Mouse (Mus musculus) layer of hippocampus, postnatal 36 days (tissue): ENCODE measurements around the gene Adar. TPM values are rescaled to one million over a fixed set of nuclear protein-coding genes. Genes with fewer than 3 reads are reported as not detected.

Experiments
- DNase-seq, 2 experiments: peaks; one replicate each; pipeline ENCODE4 v3.0.0; 2022
- total RNA-seq, 2 experiments: library from RNA; stranded (reverse); gene quantifications; 2 replicates each; pipeline ENCODE4 v1.2.3; 2021

Adar gene
- 100 to 1,000 TPM; 119 to 122 TPM for total RNA-seq

DNA sequence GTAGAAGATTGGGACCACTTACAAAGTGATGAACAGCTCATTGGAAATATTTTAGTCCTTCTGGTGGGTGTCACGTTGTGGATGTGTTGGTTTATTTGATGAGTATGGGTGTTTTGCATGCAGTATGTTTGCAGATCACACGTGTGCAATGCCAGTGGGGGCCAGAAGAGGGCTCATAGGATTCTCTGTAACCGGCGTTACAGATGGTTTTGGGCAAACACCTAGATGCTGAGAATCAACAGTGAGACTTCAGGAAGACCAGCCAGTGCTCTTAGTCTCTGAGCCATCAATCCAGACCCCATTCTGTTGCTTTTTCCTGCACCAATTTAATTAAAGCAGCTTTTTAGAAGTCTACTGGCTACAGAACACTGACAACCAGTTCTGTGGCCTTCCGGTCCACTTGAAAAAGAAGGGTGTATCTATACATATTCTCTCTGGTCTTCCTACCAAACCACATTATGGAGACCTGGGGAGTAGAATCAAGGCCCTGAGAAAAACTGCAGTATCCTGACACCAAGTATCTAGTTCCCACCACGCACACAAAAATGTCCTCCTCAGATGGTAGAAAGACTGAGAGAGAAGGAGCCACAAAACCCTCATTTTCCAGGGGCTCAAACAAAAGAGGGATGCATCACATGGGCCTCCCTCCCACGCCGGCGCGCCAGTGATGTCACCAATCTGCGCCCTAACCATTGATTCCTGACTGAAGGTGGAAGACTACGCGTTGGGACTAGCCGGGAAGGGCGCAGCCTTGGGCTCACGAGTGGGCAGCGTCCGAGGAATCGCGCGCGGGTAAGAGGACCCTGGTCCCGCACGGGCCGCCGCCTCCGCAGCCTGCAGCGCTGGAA, at the start of gene Adar:
Gene Adar (plus strand): TSS at position 664 of the 848 bp plus-strand sequence.
- DNase-seq: peak; percentile 90 to 91

DNA sequence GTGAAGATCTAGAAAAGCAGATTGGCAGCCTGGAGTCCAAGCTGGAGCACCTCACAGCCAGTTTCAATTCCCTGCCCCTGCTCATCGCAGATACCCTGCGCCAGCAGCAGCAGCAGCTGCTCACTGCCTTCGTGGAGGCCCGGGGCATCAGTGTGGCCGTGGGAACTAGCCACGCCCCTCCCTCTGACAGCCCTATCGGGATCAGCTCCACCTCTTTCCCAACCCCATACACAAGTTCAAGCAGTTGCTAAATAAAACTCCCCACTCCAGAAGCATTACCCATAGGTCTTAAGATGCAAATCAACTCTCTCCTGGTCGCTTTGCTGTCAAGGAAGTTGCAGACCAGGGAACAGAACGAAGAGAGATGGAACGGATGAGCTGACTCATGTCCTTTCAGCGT, 47.7 kb upstream of the Adar start:
- no peak for DNase-seq

DNA sequence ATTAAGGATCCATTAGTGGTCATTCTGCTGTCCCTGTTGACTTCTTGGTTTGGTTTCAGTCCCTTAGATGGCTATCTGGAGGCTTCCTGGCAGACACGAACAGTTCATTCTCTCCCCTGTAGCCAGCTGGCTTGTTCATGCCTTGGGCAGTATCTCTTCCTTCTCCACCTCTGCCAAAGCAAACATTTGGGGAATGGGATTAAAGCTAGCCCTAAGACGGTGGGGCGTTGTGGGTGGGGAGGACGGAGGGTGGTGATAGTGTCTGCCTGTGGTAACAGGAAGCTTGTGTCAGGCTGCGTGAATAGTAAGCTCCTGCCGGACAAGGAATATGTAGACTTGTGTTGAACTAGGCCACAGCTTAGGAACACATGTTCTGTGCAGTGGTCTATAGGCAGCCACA, 43.5 kb upstream of the Adar start:
- no peak for DNase-seq

DNA sequence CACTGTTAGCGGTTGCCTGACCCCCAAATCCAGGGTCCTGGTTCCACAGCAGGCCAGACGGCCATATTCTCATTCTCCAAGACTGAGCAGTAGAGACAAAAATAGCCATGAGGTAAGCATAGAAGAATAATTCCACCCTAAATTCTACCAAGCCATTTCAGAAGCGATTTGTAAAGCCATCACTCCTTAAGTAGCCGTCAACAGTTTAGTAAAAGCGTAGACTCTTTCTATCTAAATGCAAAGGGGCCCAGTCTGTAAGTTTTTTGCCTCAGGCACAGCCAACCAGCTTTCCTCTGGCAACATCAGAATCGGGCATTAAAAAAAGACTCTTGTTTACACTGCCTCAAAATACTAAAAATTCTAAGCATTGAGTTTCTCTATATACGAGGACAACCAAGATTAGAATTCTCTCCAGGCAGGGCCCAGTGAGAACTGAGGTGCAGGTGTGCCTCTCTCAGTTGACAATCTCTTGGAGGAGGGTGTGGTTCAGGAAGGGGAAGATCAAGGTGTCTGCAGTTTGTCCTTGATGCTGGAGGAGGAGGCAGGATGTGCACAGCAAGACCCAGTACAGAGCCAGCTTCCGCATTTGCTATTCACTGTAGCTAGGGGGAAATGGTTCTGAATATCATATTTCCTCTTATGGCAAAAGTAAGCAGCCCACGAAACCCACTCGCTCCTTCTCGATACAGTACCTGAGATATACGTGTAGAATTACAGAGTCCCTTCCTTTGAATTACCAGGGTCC, 42.1 kb upstream of the Adar start:
- DNase-seq: no peak

DNA sequence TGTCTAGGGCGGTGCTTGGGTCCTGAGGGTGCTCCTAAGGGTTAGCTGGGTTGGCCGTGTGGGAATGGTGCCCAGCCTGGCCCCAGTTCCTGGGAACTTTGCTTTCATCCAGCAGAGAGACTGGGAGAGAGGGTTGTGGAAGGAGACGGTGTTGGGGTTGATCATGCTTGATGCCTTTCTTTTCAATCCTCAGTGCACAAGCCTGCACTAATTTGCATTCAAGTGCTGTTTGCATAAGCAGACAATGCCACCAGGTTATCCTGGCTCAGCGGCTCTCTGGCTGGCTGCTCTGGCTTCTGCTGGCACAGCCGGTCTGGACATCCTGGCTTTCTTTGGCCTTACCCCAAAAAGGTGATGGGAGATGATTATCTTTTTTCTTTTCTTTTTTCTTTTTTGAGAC, 37.2 kb upstream of the Adar start:
- DNase-seq: no peak

DNA sequence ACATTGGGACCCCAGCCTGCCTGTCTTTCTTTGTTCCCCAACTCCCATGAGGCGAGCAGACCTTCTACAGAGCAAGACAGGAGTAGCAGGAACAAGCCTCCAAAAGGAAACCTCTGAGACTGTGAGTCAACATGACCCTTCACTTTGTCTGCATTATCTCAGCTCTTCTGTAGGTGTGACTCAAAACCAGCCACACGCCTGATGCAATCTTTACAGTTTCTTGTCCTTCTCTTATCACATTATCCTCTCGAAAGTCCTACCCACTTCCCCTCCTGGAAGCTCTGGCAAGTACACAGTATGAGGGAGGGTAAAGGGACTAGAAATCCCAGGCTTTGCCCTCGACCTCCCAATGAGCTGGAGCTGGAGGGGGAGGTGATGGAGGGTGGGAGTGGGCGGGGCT, 28.8 kb upstream of the Adar start:
- no peak for DNase-seq

DNA sequence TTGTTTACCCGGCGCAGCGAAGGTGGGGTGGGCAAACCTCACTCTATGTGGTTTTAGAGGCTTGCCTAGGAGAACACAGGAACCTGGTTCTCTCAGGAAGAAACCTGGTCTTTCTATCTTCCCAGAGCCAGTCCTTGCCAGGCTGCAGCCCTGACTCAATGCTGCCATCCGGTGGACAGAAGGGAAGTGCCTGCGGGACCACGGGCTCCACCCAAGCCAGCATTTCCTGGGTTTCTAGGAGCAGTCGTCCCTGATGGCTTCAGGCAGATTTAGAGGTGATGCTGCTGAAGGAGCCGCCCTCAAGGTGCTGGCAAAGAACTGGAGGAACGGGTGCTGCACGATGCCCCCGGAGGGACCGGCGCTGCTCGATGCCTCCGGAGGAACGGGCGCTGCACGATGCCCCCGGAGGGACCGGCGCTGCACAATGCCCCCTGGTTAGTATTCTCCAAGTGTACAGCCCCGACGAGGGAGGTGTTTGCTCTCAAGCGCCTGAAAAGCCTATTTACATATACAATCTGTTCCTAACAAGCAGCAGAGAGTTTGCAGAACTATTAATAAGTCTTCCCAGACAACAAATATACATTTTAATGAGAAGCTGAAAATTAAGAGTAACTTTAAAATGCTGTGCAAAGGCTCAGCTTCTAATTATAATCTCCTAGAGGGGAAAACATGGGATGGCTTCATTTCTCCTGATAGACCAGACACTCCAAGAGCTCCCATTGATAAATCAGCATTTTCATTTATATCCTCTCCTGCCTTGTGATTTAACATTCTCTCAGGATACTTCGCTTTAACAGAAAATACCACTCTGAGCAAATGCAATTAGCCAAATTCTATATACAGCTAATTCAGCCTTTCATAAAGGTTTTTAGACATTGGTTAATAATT, 25.9 kb upstream of the Adar start:
- DNase-seq: peak; percentile 88

DNA sequence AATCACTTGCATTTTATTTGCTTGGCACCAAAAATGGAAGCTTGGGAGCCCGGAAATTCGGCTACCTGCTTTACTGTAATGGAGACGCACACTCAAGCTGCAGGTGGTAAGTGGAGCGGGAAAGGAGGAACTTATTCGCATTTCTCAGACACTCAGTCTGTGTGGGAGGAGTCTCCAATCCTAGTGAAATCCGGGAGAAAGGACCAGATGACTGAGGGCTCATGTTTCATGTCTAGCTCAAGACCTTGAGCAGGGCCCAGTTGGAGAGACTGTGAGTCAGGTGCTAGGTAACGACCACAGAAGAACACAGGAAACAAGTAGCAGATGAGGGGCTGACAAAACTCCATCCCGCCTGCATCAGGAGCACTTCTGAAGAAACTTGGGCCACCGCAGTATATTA, 23.0 kb upstream of the Adar start:
- DNase-seq: no peak

DNA sequence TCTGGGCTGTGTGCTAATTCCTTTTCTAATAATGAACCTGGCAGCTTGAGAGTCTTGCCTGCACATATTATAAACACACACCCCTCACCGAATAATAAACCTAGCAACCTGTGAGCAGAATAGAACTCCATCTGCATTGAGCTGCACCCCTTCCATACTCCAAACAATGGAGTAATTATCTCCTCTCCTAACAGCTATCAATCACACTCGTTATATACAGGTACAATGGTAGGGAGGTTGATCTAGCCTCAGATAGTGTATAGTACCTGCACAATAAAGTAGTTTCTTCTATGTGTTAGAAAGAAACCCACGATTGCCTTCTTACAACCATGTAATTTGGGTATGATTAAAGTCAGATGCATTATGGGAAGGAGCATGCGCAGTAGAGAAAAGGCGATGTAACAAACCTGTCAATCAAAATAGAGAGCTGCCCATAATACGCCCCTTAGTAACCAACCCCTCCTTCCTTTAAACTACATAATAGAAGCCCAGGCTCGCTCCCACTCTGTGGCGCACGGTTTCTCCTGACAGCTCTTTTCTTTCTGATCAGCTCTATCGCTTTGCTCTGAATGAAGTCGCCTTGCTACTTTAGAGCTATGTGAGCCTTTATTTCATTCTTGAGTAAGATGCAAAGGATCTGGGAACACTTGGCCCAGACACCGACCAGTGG, 18.5 kb upstream of the Adar start:
- DNase-seq: peak; percentile 21 to 27

DNA sequence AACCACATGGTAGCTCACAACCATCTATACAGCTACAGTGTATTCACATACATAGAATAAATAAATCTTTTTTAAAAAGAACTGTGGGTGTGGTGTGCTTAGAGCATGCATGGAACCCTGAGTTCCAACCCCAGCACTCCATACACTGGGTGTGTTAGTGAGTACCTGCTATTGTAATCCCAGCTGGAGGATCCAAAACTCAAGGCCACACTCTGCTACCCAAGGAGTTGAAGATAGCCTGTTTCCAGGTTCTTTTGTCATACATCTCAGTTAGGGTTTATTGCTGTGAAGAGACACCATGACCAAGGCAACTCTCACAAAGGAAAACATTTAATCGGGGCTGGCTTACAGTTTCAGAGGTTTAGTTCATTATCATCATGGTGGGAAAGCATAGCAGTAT, 15.9 kb upstream of the Adar start:
- no peak for DNase-seq

DNA sequence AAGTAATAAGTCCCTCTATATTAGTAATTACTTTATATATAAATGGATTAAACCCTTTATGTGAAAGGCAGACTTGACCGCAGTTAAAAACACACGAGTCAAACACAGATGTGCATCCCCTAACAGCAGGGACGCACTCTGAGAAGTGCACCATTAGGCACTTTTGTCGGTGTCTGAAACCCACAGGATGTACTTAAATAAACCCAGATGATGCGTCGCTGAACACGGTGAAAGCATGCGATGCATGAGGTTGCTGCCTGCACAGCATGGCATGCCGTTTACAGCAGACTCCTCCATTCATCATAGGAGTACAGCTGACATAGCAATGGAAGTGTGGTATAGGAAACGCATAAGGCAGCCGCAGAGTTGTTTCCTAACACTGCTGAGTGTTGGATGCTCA, 14.4 kb upstream of the Adar start:
- no peak for DNase-seq

DNA sequence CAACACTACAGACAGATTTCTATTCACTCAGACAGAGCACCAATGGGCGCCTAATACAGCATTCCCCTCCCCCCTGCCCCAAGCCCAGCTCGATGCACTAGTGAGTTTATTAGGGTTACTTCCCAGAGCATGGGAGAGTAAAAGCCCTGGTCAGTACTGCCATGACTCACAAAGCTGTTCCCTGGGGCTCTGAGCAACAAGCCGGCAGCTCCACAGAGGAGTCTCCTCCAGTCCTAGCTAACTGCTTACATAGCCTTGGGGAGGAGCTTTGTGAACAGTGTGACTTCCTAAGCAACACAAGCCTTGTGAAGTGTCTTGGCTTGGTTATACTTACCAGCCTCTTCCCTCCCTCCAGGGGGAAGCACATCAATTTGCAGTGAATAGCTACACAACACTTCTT, 11.2 kb upstream of the Adar start:
- DNase-seq: no peak

DNA sequence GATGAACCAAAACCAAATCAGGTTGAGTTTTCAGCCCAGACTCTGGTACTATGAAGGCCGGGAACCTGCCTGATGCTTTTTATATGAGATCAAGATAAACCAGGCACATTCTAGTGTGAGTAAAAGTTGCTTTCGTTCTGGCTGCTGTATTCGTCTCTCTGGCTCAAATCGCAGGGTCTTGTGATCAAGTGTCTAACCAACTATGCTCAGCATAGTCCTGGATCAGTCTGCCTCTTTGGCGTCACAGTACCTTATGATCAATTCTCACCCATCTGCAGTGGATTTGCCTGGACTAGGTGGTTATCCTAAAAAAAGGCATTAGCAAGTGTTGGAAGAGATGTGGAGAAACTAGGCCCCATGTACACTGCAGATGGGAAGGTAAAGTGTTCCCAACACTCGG, 10.8 kb upstream of the Adar start:
- no peak for DNase-seq

DNA sequence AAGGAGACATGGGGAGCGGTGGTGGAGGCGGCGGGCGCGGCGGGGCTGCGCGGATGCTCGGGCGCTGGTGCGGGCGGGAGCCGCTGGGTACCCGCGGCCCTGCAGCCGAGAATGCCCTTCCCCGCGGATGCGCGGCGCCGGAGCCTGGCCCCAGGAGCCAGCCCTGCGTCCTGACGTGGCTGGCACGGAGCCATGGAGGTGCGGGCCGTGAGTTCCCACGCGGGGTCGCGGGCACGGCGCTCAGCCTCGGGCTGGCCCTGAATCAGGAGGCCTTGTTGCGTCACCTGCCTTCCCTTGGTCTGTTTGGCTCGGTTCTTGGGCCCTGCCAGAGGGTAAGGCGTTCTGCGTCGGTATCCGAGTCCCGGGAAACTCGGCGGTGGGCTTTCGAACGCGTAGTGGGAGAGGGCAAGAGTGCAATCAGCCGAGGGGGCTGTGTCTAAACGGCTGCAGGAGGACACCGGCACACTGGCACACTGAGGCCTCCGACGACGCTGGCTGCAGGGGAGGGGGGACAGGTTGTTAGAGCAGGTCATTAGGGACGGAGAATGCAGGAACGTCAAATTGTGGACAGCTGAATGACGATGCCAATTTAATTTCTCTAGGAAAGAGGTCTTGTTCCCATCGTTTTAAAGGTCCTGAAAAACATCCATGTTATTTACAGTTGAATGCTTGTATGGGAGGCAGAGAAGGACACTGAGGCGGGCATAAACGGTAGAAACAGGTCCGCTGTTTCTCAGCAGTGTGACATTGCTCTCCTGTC, 565 bp downstream of the Adar start:
- no peak for DNase-seq

DNA sequence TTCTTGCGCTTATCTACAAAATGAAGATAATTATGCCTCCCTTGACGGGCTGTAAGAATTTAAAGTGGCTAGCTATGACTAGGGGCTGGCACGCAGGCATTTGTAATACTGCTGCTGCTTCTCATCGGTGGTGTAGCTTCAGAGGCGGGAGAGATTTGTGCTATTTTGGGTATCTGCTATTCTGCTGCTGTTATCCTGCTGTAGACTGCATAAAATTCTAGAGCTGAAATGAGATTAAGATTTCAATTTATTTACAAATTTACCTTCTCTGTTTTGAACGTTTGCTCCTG, 1.1 kb downstream of the Adar start:
- DNase-seq: no peak

DNA sequence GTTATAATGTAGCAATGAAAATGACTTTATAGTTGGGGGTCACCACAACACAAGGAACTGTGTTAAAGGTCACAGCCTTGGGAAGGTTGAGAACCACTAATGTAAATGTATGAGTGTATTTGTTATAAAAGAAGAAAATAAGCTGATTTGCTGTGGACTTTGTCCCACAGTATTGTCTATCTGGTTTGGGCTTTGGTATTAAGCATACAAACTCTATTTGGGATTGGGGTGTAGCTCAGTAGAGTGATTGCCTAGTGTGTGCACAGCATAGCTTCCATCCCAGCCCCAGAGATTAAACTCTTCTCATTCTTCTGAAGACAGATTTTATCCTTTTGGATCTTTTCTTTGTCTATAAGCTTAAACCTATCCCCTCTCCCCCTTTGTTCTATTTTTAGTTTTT, 7.2 kb downstream of the Adar start:
- DNase-seq: no peak

DNA sequence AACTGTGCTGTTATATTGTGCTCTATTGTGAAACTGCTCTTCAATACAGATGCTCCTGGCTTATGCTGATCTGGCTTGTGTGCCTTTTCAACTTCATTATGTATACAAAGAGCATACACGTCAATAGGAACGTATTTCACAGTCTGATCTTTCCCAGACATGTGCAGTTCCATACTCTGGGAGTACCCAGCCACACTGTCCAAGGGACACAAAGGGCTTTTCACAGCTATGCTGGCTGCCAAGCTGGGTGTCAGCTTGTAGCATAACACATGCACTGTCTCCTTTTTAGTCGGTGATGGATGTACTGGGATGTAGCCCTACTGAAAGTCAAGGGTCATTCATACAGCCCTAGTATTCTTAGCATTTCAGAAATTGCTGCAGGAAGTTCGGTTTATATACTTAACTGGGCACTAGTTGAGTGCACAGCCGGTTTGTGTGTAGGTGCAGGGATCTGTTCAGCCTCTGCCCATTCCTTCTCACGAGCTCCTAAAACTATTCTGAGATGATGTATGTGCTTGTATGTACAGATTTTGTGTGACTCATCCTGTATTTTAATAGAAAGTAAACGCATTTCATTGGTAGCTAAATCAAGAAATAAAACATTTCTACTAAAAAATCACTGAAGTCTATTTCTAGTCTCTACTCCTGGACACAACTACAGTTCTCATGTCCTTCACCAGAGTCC, 8.7 kb downstream of the Adar start:
- no peak for DNase-seq

DNA sequence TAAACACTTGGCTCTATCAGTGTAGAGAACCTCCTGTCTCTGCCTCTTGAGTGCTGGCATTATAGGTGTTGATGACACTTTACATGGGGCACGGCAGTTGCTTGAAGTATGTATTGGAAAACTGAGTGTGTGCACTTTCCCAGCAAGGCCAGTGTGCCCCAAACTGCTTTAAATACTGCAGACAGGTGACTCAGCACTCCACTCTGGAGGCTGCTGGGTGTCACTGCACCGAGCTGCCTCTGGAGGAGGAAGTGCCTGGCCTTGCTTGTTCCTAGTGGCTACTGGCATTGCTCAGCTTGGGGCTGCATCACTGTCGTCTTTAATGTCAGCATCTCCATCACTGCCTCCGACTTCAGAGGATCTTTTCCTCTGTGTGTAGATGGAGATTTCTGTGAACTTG, 12.2 kb downstream of the Adar start:
- DNase-seq: no peak

DNA sequence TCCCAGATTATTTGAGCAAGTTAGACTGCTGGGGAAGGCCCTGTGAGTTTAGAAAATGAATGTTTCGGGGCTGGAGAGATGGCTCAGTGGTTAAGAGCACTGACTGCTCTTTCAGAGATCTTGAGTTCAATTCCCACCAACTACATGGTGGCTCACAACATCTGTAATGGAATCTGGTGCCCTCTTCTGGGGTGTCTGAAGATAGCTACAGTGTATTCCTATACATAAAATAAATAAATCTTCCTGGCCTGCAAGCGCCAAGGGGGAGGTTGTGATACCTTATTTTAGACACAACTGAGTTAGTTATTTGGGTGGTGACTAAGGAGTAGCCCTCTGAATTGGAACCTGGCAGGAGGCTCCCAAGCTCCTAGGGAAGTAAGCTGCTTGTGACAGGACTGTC, 14.0 kb downstream of the Adar start:
- DNase-seq: no peak

DNA sequence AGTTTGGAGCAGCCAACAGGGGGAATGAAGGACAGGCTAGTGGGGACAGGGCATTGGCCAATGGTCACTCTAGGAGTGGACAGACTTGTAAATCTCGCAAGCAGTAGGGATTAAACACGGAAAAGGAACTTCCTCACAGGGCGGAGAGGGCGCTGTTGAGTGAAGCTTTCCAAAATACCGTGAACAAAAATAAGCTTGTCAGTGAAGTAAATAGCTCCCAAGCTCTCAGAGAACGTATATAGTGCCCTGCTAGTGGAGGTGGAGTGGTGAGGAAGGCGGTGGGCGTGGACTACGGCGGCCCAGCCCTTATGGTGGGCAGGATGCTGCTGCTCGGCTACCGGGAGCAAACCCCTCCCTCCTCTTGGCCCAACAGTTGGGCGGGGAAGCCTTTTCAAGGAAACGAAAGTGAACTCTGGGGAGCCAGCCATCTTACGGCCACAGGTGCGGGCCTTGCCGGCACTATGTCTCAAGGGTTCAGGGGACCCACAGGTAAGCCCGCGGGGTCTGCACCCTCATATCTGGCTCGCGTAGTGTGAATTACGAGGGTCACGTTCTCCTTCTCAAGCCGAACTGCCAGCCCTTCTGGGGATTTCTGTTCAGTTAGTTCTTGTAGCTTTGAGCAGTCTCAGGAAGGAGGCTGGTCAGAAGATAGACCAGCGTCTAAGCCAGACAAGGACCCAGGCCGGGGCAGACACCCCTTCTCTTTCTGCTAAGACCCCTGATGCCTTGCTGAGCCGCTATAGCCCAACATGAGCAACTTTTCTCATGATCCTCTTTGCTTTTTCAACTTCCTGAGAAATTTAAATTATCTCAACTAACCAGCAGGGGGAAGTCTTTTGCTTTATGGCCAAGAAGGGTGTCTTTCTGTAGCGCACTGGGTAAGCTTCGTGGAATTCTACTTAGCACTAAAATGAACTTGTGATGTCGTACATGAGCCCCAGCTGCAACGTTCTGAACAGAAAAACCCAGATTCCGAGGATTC, 15.8 kb downstream of the Adar start:
- DNase-seq: peak; percentile 40 to 47
